Mouse (Mus musculus) thymus, postnatal 36 days (tissue): ENCODE data around the gene Myt1.
A peak's percentile ranks its signal among the peaks of the same experiment; 100 is the strongest.
"Not testable (repeated sequence)": the region's sequence is repeated elsewhere in the genome, so short reads cannot be mapped to it uniquely, and the experiment has no call there.

Source experiments
- DNase-seq, 2 experiments: peaks; one replicate each; pipeline ENCODE4 v3.0.0; 2022; ENCODE audit warnings: mixed read lengths in 2 of 2

Myt1 gene

DNA sequence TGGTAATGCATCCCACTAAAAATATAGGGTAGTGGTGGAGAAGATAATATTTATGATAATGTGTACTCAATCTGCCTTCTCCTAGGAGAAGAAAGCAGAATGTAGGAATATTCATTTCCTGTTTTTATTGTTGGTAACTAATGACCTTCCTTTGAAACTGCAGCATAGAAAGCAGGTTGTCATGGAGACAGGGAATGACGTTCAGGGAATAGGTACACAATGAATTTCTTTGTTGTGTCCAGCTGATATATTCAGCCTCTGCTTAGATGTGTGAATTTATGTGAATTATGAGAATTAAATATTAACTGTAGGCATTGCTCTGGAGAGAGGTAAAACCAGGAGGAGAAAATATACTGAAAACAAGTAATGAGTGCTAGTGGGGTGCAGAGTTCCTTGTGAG is 18.3 kb downstream of the Myt1 start:
- no peak for DNase-seq

DNA sequence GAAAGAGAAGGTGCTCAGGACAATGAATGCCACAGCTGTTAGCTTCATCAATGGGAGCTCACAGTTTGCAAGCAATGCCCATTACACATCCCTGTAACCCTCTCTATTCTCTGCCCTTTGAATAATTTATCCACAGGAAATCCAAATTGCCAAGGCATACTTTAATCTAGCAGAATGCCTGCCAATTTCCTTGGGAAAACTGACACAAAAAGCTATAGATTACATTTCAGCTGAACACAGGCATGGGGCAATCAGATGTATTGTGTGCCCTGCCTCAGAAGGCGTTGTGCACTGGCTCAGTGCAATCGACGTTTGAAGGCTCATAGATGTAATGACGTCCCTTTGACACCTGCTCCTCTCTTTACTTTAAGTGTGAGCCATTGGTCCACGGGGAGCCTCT is 24.7 kb downstream of the Myt1 start:
- no peak for DNase-seq

DNA sequence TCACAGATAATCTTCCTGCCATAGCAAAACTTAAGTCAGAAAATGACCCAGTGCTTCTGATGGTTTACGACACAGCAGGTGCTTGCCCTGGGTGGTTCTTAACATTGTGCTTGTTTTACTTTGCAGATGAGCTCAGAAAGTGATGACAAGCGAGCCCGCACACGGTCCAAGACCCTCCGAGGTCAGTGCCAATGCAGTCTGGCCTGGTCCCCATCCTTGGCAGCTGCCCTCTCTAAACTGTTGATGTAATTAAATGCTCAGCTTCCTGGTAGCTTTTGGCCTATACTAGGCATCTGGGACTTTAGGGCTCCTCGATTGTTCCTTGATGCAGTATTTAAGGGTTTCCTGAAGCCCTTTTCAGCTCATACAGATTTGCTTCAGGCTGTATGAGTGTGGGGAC is 26.3 kb downstream of the Myt1 start:
- no peak for DNase-seq

DNA sequence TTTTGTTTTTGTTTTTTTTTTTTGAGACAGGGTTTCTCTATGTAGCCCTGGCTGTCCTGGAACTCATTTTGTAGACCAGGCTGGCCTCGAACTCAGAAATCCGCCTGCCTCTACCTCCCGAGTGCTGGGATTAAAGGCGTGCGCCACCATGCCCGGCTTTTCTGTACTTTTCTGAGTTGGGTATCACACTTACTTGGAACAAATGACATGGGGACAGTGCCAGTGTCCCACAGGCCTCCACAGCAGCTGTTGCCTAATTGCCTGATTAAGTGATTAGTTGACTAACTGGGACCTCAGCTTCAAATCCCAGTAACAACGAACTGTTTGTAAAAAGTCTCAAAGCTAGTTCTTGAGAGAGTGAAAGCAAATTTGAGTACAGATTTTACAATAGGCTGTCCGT is 30.1 kb downstream of the Myt1 start:
- not testable (repeated sequence) for DNase-seq

DNA sequence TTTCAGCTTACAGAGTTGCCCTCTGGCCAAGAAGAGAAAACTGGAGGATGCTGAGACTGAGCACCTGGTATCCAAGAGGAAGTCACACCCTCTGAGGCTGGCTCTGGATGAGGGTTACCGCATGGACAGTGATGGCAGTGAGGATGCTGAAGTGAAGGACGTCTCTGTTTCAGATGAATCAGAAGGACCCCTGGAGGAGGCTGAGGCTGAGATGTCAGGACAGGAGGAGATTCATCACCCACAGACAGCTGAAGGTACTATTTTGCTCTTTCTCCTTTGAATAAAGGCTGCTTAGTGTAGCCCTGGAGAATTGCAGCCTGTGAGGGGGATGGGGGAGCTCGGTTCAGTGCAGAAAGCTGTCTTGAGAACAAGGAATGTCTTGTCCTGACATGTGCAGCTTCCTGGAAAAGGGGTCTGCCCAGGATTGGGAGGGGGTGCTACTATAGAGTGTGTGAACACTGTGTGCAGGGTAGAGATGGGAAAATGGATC is 32.6 kb downstream of the Myt1 start:
- no peak for DNase-seq

DNA sequence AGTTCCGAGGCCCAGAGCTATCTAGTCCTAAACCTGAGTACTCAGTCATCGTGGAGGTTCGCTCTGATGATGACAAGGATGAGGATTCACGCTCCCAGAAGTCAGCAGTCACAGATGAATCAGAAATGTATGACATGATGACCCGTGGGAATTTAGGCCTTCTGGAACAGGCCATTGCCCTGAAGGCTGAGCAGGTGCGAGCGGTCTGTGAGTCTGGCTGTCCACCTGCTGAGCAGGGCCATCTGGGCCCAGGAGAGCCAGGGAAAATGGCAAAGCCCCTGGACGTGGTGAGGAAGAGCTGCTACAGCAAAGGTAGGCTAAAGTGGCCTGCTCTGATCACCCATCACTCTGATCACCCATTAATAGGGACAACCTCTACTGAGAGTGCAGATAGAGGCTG is 34.5 kb downstream of the Myt1 start:
- no peak for DNase-seq

DNA sequence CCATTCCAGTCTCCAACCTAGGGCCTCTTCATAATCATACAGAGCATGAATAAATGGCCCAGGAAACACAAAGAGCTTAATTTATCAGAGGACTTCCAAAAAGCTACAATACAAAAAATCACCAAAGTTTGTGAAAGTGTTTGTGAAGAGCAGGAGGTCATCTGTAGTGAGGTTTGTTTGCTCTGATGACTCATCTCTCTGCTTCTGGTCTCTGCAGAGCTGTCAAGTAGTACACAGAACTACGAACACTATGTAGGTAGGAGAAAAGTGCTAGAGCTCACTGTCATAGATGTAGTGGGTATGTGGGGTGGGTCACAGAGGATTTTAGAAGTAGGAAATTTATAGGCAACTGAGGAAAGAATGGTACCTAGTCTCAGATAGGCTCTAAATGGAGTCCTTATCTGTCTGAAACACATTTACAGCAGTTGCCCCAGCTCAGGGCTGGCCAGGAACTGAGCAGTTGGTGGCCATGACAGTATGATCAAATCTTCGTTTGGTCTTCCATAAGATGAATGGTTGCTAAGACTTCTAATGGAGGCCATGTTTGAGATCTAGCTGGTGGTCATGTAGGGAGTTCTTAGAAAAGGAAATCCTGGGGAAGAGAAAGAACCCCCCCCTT is 66.0 kb downstream of the Myt1 start:
- no peak for DNase-seq

DNA sequence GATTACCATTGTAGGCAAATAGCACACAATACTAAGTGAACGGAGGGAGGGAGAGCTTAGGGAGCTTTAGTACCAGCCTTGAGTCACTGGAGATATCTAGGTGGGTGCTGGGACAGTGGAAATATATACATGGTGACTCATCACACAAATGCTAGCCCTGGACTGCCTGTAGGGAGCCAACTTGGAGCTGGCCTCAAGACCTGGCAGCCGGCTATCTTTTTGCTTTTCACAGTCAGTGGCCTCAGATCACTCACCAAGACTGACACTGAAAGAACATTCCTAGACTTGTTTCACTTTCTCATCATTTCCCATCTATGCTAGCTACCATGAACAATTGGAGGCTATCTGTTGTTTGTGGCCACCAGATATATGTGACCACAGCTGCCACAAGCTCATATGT is 69.6 kb downstream of the Myt1 start:
- DNase-seq: no peak

DNA sequence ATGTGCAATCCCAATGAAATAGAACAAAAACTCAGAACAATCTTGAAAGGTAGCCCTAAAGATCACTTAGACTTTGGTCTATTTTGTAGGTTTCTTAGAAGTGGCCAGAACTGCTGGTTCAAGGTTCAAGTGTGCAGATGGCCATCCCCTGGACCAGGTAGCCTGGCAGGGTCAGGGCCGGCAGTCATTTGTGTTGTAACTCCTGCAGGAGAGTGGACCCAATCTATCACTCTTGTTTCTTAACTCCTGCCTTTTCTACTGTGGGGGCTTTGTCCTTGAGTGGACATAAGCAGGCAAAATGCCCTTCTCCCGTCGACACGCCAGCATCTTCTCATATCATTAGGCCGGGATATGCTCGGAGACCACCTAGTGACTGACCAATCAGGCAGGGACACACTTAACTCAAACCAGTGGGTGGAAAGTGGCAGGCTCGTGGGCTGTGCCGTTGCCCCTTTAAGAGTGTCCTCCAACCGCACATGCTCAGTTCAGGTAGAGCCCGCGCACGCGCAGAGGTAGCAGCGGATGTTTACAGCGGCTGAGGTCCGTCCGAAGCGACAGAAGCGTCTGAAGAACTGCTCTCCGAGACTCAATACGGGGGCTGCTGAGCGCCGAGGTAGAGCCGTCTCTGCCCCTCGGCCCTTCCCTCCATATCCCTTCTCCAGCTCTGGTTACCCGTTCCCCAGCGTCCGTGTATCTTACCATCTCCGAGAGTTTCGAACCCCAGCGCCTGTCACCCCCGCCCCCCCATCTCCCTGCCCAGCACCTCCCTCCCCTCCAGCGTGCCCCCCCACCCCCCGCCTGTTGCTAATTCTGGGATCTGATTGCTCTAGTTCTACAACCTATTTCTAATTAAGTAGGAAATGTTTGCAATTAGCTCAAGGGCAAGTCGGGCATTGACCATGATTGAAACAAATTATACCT is 74.5 kb downstream of the Myt1 start, which contains the start of gene Pcmtd2:
Gene Pcmtd2 (plus strand): TSS at position 483 of the 921 bp plus-strand sequence.
- DNase-seq: peak; percentile 92

DNA sequence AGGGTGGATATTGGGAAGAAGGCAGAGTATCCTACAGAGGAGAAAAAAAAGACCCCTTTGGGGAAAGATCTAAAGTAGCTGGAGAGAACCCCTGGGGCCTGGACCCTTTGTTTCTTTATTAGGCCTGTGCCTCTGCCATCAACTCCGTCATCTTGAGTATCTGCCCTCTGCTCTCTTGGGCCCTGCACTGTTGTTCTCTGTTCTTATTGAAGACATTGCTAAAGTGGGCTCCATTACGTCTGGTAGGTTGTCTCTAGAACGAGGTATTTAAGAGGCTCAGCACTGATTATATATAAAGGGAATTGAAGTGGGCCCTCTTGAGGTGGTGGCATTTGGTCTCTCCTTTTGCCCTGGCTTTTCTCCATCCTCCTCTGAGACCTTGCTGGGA is 75.2 kb downstream of the Myt1 start:
- DNase-seq: peak in 1 of 2 experiments; percentile 4

DNA sequence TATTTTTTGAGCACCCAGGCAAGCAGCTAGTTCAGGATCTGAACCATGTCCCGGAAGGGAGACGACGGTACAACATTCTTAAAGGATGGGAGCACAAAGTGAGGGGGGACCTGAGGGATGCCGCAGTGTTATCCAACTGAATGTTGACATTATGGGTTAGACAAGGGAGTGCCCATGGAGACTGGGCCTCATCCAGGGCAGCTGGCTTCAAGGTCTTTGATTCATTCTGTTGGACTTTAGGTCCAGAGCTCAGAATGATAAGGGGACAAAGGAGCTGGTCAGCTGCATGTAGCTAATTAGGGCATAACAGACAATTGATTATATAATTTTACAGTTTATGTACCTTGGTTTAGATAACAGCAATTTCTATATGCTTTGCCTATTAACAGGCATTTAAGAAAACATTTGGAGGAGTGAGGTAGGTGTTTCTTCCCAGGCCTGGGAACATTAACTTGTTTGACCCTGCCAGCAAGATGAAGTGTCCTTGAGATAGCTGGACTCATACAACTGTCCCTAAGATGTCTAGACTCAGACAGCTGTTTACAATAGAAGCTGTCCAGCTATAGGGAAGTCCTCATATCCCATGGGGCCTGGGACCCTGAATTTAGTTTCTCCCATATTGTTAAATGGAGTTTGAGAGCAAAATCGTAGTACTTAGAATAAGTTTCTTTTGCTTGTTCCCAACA is 82.7 kb downstream of the Myt1 start:
- no peak for DNase-seq

DNA sequence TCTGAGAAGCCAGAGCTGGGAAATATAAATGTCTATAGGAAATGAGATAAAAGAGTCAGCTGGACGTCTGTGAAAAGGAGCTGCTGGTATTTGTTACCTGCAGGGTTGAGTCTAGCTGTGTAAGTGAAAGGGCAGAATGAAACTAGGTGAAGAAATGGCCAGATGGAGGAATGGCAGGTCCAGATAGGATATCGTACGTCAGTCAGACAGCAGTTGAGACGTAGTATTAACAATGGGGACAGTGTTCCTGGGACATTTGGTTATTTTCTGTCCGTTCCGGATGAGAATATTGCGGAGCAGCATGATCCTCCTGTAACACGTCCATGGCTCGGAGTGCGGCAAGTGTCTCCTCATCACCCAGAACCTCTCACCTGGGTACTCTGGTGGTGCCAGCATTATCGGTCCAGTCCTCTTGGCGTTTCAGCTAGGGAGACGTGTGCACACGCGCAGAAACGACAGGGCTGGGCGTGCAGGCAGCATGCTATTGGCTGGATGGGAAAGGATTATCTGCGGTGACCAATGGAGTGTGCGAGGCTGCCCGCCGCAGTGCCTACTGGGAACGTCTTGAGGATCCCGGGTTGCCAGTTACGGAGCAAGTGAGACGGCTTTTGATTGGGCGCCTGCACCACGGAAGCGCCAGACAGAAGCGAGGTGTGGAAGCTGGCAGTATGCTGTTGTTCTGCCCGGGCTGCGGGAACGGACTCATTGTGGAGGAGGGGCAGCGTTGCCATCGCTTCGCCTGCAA is 100.8 kb downstream of the Myt1 start, which contains the start of gene Polr3k:
Gene Polr3k (plus strand): TSS at position 547 of the 745 bp plus-strand sequence.
- peak; percentile 88 to 93 for DNase-seq

DNA sequence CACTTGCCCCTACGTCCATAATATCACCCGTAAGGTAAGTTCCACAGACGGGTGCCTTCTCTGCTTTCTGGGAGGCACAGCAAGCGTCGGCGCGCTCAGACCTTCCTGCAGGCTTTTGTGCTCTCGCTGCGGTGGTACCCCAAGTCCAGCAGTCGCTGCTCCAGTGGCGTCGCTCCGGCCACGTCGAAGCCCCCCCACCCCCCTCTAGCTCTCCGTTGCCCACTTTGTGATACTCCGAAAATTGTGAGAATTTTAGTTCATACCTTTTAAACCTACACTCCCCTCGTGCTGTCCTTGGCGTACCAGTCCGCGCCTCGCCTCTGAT is 101.4 kb downstream of the Myt1 start:
- no peak for DNase-seq

DNA sequence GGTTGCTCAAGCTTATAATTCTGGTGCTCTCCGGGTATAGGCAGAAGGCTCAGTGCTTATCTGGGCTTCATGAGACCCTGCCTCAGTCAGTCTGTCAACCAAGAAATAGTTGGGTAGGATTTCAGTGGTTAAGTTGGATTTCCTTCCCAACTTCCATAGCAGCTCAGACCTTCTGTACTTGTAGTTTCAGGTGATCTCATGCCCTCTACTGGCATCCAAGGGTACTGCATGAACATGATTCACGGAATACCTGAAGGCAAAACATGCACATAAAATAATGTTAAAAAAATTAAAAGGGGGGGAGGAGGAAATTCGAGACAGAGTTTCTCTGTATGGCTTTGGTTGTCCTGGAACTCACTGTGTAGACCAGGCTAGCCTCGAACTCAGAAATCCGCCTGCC is 103.8 kb downstream of the Myt1 start:
- DNase-seq: peak; percentile 42 to 48

DNA sequence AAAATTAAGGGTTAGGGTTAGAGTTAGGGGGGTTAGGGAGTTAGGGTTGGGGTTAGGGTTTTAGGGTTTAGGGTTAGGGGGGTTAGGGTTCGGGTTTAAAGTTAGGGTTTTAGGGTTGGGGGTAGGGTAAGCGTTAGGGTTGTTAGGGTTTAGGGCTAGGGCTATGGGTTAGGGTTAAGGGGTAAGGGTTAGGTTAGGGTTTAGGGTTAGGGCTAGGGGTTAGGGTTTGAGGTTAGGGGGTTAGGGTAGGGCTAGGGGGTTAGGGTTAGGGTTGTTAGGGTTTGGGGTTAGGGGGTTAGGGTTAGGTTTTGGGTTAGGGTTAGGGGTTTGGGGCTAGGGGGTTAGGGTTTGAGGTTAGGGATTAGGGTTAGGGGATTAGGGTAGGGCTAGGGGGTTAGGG is 107.9 kb downstream of the Myt1 start:
- DNase-seq: no peak
